Mouse (Mus musculus) lung, embryonic 16.5 days (tissue): ENCODE data around the gene Nrtn. TPM values are rescaled to one million over a fixed set of nuclear protein-coding genes. Genes with fewer than 3 reads are reported as not detected.

ENCODE experiments used
- ATAC-seq: fragments of 200-750 bp; cut with Nextera tagmentation; 2 replicates; pipeline ENCODE4 v1.8.0; 2017; ENCODE audit warnings: low read depth, mild to moderate bottlenecking, moderate library complexity
- H3K27ac ChIP-seq: fragments of 300-500 bp; sonication (generic); 2 replicates; pipeline ENCODE4 v1.5.1; 2014; ENCODE audit warnings: mild to moderate bottlenecking, control low read depth, low read length
- H3K27me3 ChIP-seq: fragments of 300-500 bp; sonication (generic); 2 replicates; pipeline ENCODE4 v1.6.1; 2014; ENCODE audit warnings: low read depth, low read length, mixed read lengths; ENCODE audit not compliant: control insufficient read depth, insufficient read depth
- H3K36me3 ChIP-seq: fragments of 300-500 bp; sonication (generic); 2 replicates; pipeline ENCODE4 v1.6.1; 2014; ENCODE audit warnings: low read length; ENCODE audit not compliant: control insufficient read depth, insufficient read depth
- H3K4me1 ChIP-seq: fragments of 300-500 bp; sonication (generic); replicated peaks from 2 replicates; pipeline ENCODE4 v1.6.1; 2014; ENCODE audit warnings: low read length, mixed read lengths; ENCODE audit not compliant: control insufficient read depth, insufficient read depth
- H3K4me2 ChIP-seq: fragments of 300-500 bp; sonication (generic); 2 replicates; pipeline ENCODE4 v1.6.1; 2014; ENCODE audit warnings: low read depth, low read length, control low read depth
- H3K4me3 ChIP-seq: fragments of 300-500 bp; sonication (generic); 2 replicates; pipeline ENCODE4 v1.5.1; 2014; ENCODE audit warnings: mild to moderate bottlenecking, low read length, control low read depth
- H3K9ac ChIP-seq: fragments of 300-500 bp; sonication (generic); 2 replicates; pipeline ENCODE4 v1.6.1; 2014; ENCODE audit warnings: low read length, control low read depth
- H3K9me3 ChIP-seq: fragments of 300-500 bp; sonication (generic); 2 replicates; pipeline ENCODE4 v1.6.1; 2016; ENCODE audit warnings: low read length; ENCODE audit not compliant: control insufficient read depth
- WGBS: fragments of 180-500 bp; shearing (Covaris S2); extraction: QIAGEN DNeasy Blood & Tissue Kit; methylation state at CpG from one replicate; pipeline ENCODE4 v1.1.7; 2014; 5-methylcytosine and 5-hydroxymethylcytosine counted together
- polyA plus RNA-seq: library from polyadenylated mRNA; unstranded; fragments of >200 nt; fragmentation: Nextera tagmentation; extraction: Ambion mirVana; gene quantifications from 2 replicates; pipeline ENCODE4 v1.2.1, GENCODE M21; 2015

Nrtn gene
- polyA plus RNA-seq = 5.1 and 7.3 TPM in 2 replicates

GRCm38 (mm10) chr17:56757416-56758123 is at the start of gene Nrtn:
Gene Nrtn (minus strand): TSS chr17:56757530.
- Histone ChIP-seq H3K4me2 (peak within 1 kb of the TSS; percentile 99), H3K27ac (no peak within 1 kb of the TSS), H3K9me3 (no peaks in the 10 kb centered on the region), H3K9ac (peak within 1 kb of the TSS; percentile 72), H3K4me3 (peak within 1 kb of the TSS; percentile 59), H3K36me3 (no peaks in the 10 kb centered on the region), H3K4me1 (peaks cover 34% of the 10 kb centered on the region), H3K27me3 (peaks cover 44% of the 10 kb centered on the region)
- under 1% methylated on average over 33 of the region's 48 CpGs for WGBS
- ATAC-seq = peak; percentile 76

GRCm38 (mm10) chr17:56805784-56806183 is 48.5 kb upstream of the Nrtn start:
- WGBS = 78% methylated on average over 1 of the region's 1 CpGs
- H3K4me2 ChIP-seq = no peak overlapping the region
- no peaks in the 10 kb centered on the region for H3K9me3 ChIP-seq
- no peak for ATAC-seq
- no peak overlapping the region for H3K4me3 ChIP-seq
- no peaks in the 10 kb centered on the region for H3K36me3 ChIP-seq
- H3K27ac ChIP-seq = no peak overlapping the region
- peaks cover 11% of the 10 kb centered on the region for H3K4me1 ChIP-seq
- no peak overlapping the region for H3K9ac ChIP-seq
- no peaks in the 10 kb centered on the region for H3K27me3 ChIP-seq

- Histone ChIP-seq H3K36me3 (no peaks in the 10 kb centered on the region), H3K27me3 (no peaks in the 10 kb centered on the region), H3K4me1 (peaks cover 3% of the 10 kb centered on the region), H3K4me2 (no peak overlapping the region), H3K9me3 (no peaks in the 10 kb centered on the region), H3K4me3 (no peak overlapping the region), H3K9ac (no peak overlapping the region), H3K27ac (no peak overlapping the region)
- 54% methylated on average over 5 of the region's 5 CpGs for WGBS
- no peak for ATAC-seq
These were observed 47.6 kb upstream of the Nrtn start for GRCm38 (mm10) chr17:56804952-56805351.

GRCm38 (mm10) chr17:56802065-56802464 is 44.7 kb upstream of the Nrtn start:
- no peak overlapping the region for H3K4me3 ChIP-seq
- no peaks in the 10 kb centered on the region for H3K27me3 ChIP-seq
- no peak for ATAC-seq

GRCm38 (mm10) chr17:56799276-56799675 is 41.9 kb upstream of the Nrtn start:
- no peak for ATAC-seq
- WGBS = 86% methylated on average over 3 of the region's 3 CpGs
- Histone ChIP-seq H3K9me3 (no peaks in the 10 kb centered on the region), H3K27me3 (no peaks in the 10 kb centered on the region), H3K4me2 (no peak overlapping the region), H3K36me3 (no peaks in the 10 kb centered on the region), H3K4me3 (no peak overlapping the region), H3K27ac (no peak overlapping the region), H3K9ac (no peak overlapping the region), H3K4me1 (no peaks in the 10 kb centered on the region)

More at GRCm38 (mm10) chr17:56802065-56802464, 44.7 kb upstream of the Nrtn start:
- Histone ChIP-seq H3K9ac (no peak overlapping the region), H3K4me2 (no peak overlapping the region), H3K4me1 (no peaks in the 10 kb centered on the region), H3K27ac (no peak overlapping the region), H3K36me3 (no peaks in the 10 kb centered on the region), H3K9me3 (no peaks in the 10 kb centered on the region)
- WGBS = 79% methylated on average over 8 of the region's 8 CpGs

GRCm38 (mm10) chr17:56793614-56794319 is 36.4 kb upstream of the Nrtn start:
- Histone ChIP-seq H3K36me3 (no peaks in the 10 kb centered on the region), H3K27me3 (no peaks in the 10 kb centered on the region), H3K4me1 (no peaks in the 10 kb centered on the region), H3K4me3 (no peak overlapping the region), H3K27ac (no peak overlapping the region), H3K9me3 (no peaks in the 10 kb centered on the region), H3K9ac (no peak overlapping the region), H3K4me2 (no peak overlapping the region)
- ATAC-seq = no peak
- 64% methylated on average over 6 of the region's 6 CpGs for WGBS

- H3K9me3 ChIP-seq = no peaks in the 10 kb centered on the region
- H3K4me2 ChIP-seq = no peak overlapping the region
- WGBS = 67% methylated on average over 3 of the region's 3 CpGs
- ATAC-seq = no peak
- H3K9ac ChIP-seq = no peak overlapping the region
- H3K4me3 ChIP-seq = no peak overlapping the region
- H3K36me3 ChIP-seq = no peaks in the 10 kb centered on the region
- H3K4me1 ChIP-seq = no peaks in the 10 kb centered on the region
- no peak overlapping the region for H3K27ac ChIP-seq
- H3K27me3 ChIP-seq = no peaks in the 10 kb centered on the region
These were observed 35.3 kb upstream of the Nrtn start for GRCm38 (mm10) chr17:56792588-56792987.

- Histone ChIP-seq H3K9ac (no peak overlapping the region), H3K4me3 (no peak overlapping the region), H3K9me3 (no peaks in the 10 kb centered on the region), H3K27me3 (no peaks in the 10 kb centered on the region), H3K36me3 (no peaks in the 10 kb centered on the region), H3K4me2 (no peak overlapping the region), H3K27ac (no peak overlapping the region), H3K4me1 (no peaks in the 10 kb centered on the region)
- 61% methylated on average over 6 of the region's 6 CpGs for WGBS
- no peak for ATAC-seq
These were observed 32.0 kb upstream of the Nrtn start for GRCm38 (mm10) chr17:56789286-56789685.

- Histone ChIP-seq H3K4me2 (no peak overlapping the region), H3K4me1 (no peaks in the 10 kb centered on the region), H3K27me3 (no peaks in the 10 kb centered on the region), H3K27ac (no peak overlapping the region), H3K9me3 (no peaks in the 10 kb centered on the region), H3K4me3 (no peak overlapping the region), H3K36me3 (no peaks in the 10 kb centered on the region), H3K9ac (no peak overlapping the region)
- WGBS = 49% methylated on average over 3 of the region's 3 CpGs
- ATAC-seq = no peak
These were observed 31.6 kb upstream of the Nrtn start for GRCm38 (mm10) chr17:56788886-56789285.
